Mouse (Mus musculus) WW6 (cell line): Measurements from ENCODE around the gene Myo18a.

Experiments used
- DNase-seq: peaks from one replicate; pipeline ENCODE4 v3.0.0-alpha.2; 2013; ENCODE audit warnings: low read depth, low spot score

The Myo18a gene

DNA sequence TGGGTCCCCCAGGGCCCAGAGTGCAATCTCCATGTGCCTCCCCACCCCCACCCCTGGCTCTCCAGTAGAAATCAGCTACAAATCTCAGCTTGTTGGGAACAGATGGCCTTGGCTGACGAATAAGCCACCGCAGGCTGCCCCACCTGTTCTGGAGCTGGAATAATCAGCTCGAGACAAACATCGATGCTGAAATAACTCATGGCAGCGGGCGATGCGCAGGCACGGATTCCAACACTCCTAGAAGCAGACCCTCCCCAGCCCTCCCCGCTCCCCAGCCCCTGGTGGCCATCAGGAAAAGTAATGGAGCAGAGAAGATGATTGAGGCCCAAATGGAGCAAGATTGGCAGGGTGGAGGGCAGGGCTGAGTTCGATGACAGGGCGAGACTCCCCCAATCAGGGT, 109.2 kb downstream of the Myo18a start:
- no peak for DNase-seq

DNA sequence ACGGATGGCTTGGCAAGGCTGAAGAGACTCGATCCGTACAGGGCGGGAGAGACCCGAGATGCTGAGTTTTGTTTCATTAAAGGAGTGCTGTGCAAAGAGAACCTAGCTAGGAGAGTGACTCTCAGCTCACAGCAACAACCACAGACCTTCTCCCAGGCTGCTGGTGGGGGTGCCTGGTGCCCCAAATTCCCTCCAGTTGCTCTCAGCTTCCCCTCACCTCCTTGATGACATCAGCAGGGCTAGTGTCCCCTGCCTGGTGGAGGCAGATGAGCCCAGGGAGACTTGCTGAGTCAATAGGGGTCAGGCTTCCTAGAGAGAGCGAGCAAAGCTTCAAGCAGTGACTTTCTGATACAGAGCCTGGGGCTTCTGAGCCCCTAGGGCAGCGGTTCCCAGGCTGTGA, 109.6 kb downstream of the Myo18a start:
- no peak for DNase-seq

DNA sequence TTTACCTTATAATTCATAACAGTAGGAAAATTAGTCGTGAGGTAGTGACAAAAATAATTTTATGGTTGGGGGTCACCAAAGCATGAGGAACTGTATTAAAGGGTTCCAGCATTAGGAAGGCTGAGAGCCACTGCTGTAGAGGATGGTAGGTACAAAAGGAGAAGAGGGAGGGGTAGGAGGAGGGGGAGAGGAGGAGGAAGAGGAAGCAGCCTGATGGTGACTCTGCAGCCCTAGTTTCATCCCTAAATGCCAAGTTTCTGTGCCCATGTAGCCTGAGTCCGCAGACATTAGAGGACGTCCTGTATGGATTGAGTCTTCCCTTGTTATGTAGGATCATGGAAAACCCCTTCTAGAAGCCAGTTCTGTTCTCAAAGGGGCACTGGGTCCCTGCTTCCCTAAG, 110.1 kb downstream of the Myo18a start:
- DNase-seq = no peak

DNA sequence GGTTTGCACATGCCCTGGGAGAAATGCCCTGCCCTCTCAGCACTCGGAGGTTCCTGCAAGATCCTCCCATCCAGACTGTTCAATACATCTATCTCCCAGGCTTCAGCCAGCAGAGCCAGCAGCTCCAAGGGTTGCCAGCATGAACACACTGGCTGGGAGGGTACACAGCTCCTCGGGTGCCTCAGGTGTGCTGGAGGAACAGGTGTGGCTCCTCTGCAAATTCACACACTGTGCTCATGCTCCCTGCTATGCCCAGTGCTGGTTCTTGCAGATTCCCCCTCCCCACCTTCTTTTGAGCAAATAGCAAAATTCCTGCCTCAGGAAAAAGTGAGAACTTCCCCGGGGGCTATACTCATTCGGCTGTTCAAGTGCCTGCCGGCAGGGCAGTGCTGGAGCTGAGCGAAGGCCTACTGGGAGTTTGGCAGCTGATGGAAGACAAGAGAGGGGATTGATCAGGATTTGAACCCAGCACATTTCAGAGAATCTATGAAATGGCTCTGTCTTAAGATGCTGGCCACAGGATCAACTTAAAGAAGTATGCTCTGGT, 111.7 kb downstream of the Myo18a start:
- no peak for DNase-seq

DNA sequence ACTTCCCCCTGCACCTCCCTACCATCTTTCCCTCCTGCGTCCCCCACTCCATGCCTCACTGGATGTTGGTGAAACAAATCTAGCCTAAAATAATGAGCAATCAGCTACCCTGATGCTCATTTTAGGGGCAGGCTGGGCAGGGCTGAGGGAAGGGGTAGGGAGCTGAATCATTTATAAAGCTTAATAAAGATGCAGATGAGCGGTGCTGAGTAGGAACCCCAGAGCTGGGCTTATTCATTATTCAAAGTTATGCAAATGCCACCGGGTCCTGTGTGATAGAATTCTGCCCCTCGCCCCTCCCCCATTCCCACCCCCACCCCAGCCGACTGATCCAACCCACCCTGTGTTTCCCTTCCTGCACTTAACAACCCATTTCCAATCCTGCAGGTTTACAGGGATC, 112.2 kb downstream of the Myo18a start:
- no peak for DNase-seq

DNA sequence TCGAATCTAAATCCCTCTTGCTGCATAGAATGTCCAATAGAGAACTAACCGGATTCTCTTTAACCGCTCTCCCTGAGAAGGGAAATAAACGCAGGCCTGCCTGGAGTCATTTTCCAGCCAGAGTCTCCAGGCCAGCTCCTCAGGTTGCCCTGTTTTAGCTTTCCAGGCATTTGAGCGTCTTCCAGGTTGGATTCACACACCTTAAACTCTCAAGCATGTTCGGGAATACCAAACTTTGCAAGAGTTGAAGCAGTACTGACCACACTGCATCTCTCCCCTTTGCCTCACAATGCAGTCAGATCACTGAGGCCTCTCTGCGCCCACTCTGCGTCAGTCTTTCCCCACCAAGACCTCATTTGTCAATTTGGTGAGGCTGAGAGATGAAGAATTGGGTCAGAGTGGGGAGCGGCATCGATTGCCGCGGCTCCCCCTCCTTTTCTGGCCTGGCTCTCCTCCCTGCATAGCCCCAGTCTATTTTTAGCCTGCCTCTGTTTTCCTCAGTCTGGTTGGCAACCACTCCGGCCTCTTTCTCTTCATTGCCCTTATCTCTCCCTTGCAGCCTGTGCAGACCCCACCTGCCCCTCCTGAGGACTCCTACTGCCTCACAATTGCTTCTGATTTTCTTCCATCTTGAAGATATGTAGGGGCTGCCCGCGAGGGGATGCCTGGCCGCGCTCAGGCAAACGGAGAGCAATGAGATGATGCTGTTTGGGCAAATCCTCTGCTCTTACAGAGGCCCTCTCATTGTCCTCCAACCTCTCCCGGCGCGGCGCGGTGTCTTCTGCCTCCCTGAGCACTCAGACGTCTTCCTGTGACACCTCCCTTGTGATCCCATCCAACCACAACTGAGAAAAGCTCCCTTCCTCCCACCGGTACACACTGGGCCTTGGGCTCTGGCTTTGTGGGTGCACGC, 113.1 kb downstream of the Myo18a start:
- no peak for DNase-seq

DNA sequence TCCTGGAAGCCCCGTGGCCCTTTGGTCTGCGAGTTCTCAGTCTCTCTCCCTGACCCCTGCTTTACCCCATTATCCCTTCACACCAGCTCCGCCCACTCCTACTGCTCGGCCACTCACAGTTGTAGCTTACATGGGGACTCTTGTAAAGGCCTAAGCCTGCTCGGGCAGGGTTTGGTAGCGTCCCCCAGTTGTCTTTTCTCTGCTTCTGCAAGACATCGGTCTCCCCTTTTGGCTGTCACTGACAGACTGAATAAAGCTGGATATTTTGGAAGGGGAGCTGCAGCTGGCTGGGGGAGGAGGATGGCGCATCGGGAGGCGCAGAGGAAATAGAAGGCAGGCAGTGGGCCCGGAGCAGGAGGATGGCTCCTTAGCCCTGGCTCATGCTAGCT, 113.7 kb downstream of the Myo18a start:
- no peak for DNase-seq

DNA sequence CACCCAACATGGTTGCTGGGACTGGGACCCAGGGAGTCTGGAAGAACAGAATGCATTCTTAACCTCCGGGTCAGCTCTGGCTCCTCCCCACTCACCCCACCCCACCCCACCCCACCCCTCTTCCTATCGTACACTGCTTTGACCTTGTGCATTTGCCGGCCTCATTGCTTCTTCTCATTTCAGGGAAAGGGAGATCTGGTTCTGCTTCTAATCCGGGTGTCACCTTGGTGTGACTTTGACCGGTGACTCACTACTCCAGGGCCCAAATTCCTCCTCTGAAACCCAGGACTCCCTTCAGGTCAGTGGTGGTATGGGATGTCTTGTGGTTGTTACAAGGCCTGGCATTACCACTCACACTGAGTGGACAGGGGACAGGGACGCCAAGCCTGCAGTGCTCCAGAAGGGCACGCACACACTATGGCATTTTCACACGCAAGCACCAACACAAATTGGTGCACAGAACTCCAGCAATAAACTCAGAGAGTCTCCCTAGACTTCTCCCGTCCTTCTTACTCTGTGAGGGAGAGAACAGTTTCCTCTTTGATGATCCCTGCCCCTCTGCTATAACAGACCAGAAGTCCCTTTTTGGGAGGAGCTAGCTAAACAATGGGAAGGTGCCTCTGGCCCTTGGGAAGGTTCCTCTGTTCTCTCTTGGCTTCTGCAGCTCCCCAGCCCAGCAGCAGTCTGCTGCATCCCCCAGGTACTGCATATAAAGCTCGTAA, 121.6 kb downstream of the Myo18a start:
- DNase-seq = no peak

DNA sequence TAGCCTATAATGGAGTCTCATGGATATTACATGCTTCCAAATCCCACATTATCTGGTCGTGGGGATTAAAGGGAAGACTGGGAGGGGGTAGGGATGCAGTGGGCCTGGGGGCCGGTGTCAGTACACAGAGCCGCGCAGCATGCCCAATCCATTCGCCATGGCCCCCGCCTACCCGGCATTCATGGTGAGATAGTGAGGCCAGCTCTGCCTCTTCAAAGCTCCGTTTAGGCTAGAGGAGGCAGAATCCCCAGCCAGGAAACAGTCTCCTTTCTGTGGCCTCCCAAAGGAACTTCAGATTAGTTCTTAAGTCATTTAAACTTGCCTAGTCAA, 122.2 kb downstream of the Myo18a start:
- no peak for DNase-seq

DNA sequence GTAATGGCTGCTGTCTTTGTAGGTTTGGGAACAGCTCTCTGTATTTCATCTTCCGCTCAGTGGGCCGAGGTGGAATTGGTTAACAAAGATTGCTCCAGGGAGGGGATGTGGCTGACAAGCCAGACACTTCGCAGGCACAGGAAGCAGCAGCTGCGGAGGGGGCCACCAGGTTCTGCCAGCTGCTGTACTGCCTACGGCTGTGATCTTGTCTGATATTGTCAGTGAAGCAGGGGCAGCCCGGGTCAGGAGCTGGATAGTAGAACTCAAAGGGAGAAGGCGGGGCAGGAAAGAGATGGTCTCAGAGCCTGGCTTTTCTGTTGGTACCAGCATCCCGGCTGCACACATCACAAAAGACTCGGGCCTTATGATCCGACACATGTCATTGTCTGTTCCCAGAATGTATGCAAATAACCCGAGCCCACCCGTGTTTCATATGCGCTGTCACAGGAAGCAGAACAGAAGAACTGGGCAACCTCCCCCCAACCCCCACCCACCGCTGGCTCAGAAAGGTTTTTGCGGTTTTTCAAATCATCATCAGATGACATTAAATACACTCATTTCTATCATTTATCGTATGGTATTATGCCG, 124.4 kb downstream of the Myo18a start:
- DNase-seq = no peak

DNA sequence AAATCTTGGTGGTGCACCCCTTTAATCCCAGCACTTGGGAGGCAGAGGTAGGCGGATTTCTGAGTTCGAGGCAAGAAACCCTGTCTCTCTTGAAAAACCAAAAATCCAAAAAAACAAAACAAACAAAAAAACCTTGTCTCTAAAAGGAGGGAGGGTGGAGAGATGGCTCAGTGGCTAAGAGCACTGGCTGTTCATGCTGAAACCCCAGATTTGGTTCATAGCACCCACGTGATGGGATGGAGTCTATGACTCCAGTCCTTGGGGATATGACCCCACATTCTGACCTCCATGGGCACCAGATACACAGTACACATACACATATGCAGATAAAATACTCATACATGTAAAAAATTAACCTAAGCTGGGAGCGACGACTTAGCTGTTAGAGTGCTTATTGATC, 125.8 kb downstream of the Myo18a start:
- DNase-seq = no peak

DNA sequence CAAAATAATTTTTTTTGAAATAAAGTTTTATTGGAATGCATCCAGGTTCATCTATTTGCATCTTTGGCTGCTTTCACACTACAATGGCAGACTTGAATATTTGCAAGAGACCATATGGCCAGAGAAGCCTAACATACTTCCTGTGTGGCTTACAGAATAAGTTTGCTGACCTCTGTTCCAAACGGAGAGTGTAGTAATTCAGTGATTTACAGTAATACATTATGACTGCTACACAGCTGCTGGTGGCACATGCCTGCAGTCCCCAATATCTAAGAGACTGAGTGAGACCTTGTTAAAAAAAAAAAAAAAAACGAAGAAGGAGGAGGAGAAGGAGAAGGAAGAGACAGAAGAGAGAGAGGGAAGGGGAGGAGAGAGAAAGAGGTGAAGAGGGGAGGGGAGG, 126.4 kb downstream of the Myo18a start:
- DNase-seq = no peak

DNA sequence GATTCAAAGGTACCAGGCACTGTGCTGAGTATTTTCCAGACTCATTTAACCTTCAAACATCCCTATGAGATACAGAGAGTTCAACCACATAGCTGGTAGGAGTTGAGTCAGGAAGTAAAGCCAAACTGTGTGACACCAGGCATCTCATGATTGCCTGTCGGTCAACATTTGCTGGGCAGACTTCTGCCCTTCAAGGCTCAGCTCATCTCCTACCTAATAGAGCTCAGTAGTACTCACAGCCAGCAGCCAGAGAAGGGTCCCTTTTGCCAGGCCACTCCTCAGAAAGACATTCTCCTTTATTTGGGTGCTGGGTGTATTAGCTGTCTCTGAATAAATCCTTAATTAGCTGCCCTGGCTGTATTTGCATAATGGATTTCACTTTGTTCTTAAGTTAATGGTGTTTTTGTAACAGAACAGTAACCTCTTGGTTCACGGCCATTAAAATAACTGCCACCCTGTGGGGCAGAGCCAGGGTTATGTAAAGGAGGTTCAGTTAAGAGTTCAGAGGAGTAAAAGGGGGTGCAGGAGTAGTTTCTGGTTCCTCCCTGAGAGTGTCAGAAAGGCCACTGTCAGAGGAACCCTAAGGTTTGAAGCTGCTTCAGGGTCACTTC, 127.7 kb downstream of the Myo18a start:
- DNase-seq = no peak

DNA sequence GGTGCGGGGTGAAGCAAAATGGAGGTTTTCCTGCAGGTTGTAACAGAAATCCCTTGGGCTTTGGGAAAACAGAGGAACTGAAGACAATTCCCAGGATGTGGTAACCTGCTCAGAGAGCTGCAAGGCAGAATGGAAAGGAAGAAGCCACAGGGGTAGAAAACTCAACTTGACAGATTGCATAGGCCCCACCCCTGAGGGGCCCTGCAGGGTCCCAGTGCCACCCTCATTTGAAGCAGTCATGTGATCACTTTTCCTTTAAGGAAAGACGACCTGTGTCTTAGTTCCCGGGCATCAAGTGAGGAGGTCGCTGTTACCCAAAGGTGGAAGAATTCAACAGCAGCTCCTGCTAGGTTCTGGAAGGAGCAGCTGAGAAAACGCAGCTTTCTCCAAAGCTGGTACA, 129.8 kb downstream of the Myo18a start:
- DNase-seq = no peak

DNA sequence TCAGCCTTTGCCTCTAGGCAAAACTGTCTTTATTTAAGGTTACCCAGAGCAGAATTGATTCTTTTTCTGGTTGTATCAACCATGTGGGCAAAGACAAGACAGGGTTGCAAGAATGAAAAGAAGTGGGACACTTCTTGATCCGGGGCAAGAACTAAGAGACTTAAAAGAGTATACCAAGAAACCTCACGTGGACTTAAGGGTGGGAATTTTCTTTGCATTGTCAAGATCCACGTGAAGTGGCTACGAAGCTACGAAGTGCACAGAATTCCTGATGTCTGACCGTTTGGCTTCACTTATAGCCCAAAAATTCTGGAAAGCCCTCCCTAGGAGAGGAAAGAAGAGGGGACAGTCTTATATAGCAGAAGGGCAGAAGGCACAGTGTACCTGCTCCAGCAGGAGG, 130.2 kb downstream of the Myo18a start:
- DNase-seq = no peak

DNA sequence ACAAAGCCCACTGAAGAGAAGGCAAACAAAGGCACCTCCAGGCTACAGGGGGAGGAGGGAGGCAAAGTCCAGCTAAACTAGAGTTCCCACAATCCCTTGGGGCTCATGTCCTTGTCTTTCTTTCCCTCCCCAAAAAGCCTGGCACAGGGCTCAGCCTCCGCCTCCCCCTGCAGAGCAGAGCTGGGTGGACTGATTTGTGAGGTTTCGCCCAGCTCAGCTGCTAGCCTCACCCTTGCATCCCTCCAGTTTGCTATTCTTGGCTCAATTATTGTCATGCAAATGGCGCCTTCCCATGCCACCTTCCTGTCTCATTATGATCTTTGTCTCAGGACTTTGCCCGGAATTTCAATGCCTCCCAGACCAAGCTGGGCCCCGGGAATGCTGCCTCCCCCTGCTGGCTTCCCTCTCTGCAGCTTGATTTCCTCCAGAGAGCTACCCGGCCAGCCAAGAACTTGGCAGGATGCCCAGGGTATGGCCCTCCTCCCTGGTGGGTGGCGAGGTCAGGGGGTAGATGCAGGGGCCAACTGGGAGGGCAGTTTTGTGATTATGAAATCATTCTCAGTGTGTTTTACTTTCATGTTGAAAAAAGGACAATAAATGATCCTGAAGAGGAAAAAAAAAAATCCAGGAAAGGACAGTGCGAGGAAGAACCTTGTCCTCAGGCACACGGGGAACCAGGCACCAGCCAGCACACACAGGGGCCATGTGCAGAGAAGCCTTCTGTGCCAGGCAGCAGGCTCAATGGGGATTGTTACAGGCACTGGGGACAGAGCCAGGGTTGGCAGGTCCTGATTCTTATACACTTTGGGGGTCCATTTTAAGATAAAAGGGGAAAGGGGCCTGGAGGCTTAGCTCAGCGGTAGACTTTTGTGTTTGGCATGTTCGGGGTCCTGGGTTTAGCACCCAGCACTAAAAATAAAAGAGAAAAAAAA, 131.0 kb downstream of the Myo18a start, which contains the start of gene Pipox:
Gene Pipox (minus strand): TSS at position 310 of the 932 bp plus-strand sequence.
- peak; percentile 96 for DNase-seq

DNA sequence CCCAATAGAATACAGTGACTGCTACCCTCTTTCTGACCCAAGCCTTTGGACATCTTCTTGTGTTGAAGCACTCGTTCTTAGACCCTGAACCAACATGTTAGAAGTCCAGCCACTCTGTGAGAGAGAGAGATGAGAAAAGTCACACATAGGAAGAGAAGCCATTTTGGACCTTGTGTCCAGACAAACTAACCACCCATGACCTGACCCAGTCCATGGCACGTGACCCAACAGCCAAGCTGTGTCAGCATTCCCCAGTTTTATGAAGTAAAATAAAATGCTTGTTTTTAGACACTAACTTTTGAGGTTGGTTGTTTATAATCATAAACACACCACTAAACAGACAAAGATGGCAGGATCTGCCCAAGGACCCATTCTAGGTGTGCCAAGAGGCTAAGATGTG, 131.9 kb downstream of the Myo18a start:
- no peak for DNase-seq

DNA sequence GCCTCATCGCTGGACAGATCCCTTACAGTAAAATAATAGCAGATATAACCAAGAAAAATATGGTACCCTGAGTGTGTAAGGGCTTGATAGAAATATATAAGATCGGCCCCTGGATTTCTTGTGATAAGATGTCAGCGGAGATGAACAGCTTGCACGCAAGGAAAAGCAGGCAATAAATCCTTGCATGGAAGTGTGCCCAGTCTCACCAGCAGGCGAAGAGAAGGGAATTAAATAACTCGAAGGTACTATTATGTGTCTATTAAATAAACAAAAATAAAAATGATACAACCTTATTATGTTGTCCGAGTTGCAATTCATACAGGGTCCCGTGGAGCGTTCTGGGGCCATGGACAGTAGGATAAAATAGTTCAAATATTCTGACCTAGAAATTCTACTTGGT, 133.0 kb downstream of the Myo18a start:
- no peak for DNase-seq

DNA sequence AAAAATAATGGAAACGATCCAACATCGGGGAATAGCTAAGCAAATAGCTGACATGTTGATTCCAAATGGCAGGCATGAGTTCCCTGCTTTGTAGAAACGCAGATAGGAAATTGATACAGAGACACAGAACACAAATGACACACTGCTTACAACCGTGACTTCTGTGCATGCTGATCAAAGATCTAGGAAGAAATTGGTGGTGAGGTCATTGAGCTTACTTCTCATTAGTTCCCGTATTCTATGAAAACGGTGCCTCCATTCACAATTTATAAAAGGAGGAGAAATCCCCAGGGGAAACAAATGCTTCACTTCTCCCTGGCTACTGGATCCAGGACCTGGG, 133.4 kb downstream of the Myo18a start:
- DNase-seq = no peak

DNA sequence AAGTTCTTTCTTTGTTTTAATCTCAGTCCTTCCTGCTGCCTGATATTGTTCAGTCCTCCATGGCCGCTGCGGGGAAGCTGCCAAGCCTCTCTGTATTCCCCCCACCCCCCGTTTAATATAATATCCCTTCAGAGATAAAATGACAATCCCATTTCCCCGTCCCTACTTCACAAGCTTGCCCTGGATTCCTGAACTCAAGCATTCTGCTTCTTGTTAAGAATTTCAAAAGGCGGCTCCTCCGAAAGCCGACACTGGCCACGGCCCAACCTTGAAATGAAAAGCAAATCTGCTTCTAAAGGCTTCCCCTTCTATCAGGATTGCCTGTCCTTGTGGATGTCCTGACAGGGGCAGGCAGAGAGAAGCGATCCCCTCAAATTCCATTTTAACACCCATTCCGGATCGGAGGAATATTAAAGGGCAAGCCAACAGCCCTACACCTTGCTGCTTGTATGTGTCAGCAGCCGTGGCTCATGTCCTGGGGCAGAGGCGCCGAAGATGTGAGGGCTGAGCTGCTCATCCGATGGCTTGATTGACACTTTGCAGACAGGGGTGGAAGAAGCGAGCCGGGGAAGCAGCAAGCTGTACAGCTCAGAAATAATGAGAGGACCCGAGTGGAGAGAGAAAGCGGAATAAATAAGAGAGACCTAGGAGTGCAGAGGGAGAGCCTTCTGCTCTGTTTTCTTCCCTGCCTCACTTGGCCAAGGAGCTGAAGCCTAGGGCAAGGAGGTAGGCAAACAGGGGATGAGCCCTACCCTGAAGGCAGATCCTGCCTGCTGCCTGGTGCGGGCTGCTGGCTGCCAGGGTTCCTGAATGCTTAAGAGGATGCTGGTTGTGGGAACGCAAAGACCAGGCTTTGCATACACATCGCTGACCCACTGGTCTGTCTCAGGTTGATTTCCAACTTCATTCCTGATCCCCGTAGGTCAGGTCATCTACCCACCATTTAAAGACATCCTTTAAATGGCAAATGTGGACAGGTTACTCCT, 134.1 kb downstream of the Myo18a start:
- no peak for DNase-seq
